Mouse (Mus musculus) kidney, postnatal 10 days (tissue): ENCODE measurements around the gene Ttll10.

Experiments
- DNase-seq: peaks from one replicate; pipeline ENCODE4 v3.0.0; 2021; ENCODE audit warnings: mixed read lengths

Gene Ttll10

GRCm38 (mm10) chr4:156065156-156065894, 6.1 kb upstream of the Ttll10 start:
- peak; percentile 48 for DNase-seq

GRCm38 (mm10) chr4:156064510-156064897, 5.3 kb upstream of the Ttll10 start:
- no peak for DNase-seq

GRCm38 (mm10) chr4:156063861-156064509, 4.8 kb upstream of the Ttll10 start:
- DNase-seq, result no peak

GRCm38 (mm10) chr4:156059713-156060112, 499 bp upstream of the Ttll10 start:
- DNase-seq, result peak; percentile 92

- DNase-seq, result no peak
Observed at GRCm38 (mm10) chr4:156058826-156059225, 388 bp downstream of the Ttll10 start.

GRCm38 (mm10) chr4:156057702-156058101, 1.5 kb downstream of the Ttll10 start:
- DNase-seq, result no peak

GRCm38 (mm10) chr4:156055173-156055572, 4.0 kb downstream of the Ttll10 start:
- no peak for DNase-seq

GRCm38 (mm10) chr4:156054606-156055005, 4.6 kb downstream of the Ttll10 start:
- peak; percentile 42 for DNase-seq

GRCm38 (mm10) chr4:156054130-156054529, 5.1 kb downstream of the Ttll10 start:
- DNase-seq, result no peak

GRCm38 (mm10) chr4:156053113-156053512, 6.1 kb downstream of the Ttll10 start:
- DNase-seq, result no peak

- no peak for DNase-seq
Observed at GRCm38 (mm10) chr4:156050391-156050980, 8.7 kb downstream of the Ttll10 start.

- no peak for DNase-seq
Observed at GRCm38 (mm10) chr4:156049779-156050178, 9.4 kb downstream of the Ttll10 start.

- no peak for DNase-seq
Observed at GRCm38 (mm10) chr4:156044754-156045153, 14.5 kb downstream of the Ttll10 start.

- DNase-seq, result no peak
Observed at GRCm38 (mm10) chr4:156034901-156035300, 24.3 kb downstream of the Ttll10 start.

GRCm38 (mm10) chr4:156034301-156034700, 24.9 kb downstream of the Ttll10 start:
- DNase-seq, result no peak

GRCm38 (mm10) chr4:156033476-156034119, 25.6 kb downstream of the Ttll10 start:
- DNase-seq, result peak; percentile 67

GRCm38 (mm10) chr4:156032856-156033255, 26.4 kb downstream of the Ttll10 start:
- peak; percentile 27 for DNase-seq

- peak; percentile 88 for DNase-seq
Observed at GRCm38 (mm10) chr4:156031593-156032391, 27.4 kb downstream of the Ttll10 start.

- DNase-seq, result no peak
Observed at GRCm38 (mm10) chr4:156031255-156031592, 28.0 kb downstream of the Ttll10 start.

- DNase-seq, result no peak
Observed at GRCm38 (mm10) chr4:156030651-156031118, 28.5 kb downstream of the Ttll10 start.

GRCm38 (mm10) chr4:156028580-156028979, 30.6 kb downstream of the Ttll10 start:
- no peak for DNase-seq

GRCm38 (mm10) chr4:156026013-156026412, 33.2 kb downstream of the Ttll10 start, which contains the start of gene Tnfrsf18:
Tnfrsf18 (plus strand) TSS chr4:156026164.
- DNase-seq, result peak; percentile 68

GRCm38 (mm10) chr4:156024184-156024583, 35.0 kb downstream of the Ttll10 start:
- no peak for DNase-seq
